Mouse (Mus musculus) stomach, postnatal 0 days (tissue): ENCODE measurements around the gene Gm815. TPM values are rescaled to one million over a fixed set of nuclear protein-coding genes. Genes with fewer than 3 reads are reported as not detected.

ENCODE experiments used
- ATAC-seq: fragments of 200-750 bp; cut with Nextera tagmentation; 2 replicates; pipeline ENCODE4 v1.8.0; 2017; ENCODE audit not compliant: low FRiP score, low TSS enrichment
- DNase-seq: peaks from one replicate; pipeline ENCODE4 v3.0.0-alpha.2; 2016; ENCODE audit warnings: low spot score
- H3K27ac ChIP-seq: fragments of 300-500 bp; sonication (generic); replicated peaks from 2 replicates; pipeline ENCODE4 v1.5.1; 2014; ENCODE audit warnings: mild to moderate bottlenecking, control low read depth
- H3K27me3 ChIP-seq: fragments of 300-500 bp; sonication (generic); 2 replicates; pipeline ENCODE4 v1.6.1; 2014; ENCODE audit warnings: low read length; ENCODE audit not compliant: control insufficient read depth, insufficient read depth
- H3K36me3 ChIP-seq: fragments of 300-500 bp; sonication (generic); 2 replicates; pipeline ENCODE4 v1.6.1; 2014; ENCODE audit warnings: low read length, mixed read lengths; ENCODE audit not compliant: control insufficient read depth, insufficient read depth
- H3K4me1 ChIP-seq: fragments of 300-500 bp; sonication (generic); replicated peaks from 2 replicates; pipeline ENCODE4 v1.6.1; 2014; ENCODE audit warnings: antibody characterized with exemption; ENCODE audit not compliant: control insufficient read depth, insufficient read depth
- H3K4me2 ChIP-seq: fragments of 300-500 bp; sonication (generic); replicated peaks from 2 replicates; pipeline ENCODE4 v1.6.1; 2014; ENCODE audit warnings: low read depth, mild to moderate bottlenecking, control low read depth, moderate library complexity
- H3K4me3 ChIP-seq: fragments of 300-500 bp; sonication (generic); 2 replicates; pipeline ENCODE4 v1.5.1; 2014; ENCODE audit warnings: low read depth, low read length, control low read depth
- H3K9ac ChIP-seq: fragments of 300-500 bp; sonication (generic); 2 replicates; pipeline ENCODE4 v1.6.1; 2014; ENCODE audit warnings: mild to moderate bottlenecking, low read length, control low read depth, mixed read lengths
- H3K9me3 ChIP-seq: fragments of 300-500 bp; sonication (generic); 2 replicates; pipeline ENCODE4 v1.6.1; 2016; ENCODE audit warnings: low read length; ENCODE audit not compliant: control insufficient read depth
- CTCF ChIP-seq: IDR thresholded peaks from 2 replicates; pipeline ENCODE4 v1.5.1; 2016; ENCODE audit warnings: antibody characterized with exemption, low read depth, mild to moderate bottlenecking, moderate library complexity
- EP300 ChIP-seq: optimal IDR thresholded peaks from 2 replicates; pipeline ENCODE3; 2016; ENCODE audit warnings: antibody characterized with exemption
- WGBS: fragments of 180-500 bp; shearing (Covaris S2); extraction: QIAGEN DNeasy Blood & Tissue Kit; methylation state at CpG from one replicate; pipeline ENCODE4 v1.1.7; 2014; 5-methylcytosine and 5-hydroxymethylcytosine counted together
- polyA plus RNA-seq: library from polyadenylated mRNA; unstranded; fragments of >200 nt; fragmentation: Nextera tagmentation; extraction: Ambion mirVana; gene quantifications from 2 replicates; pipeline ENCODE4 v1.2.1, GENCODE M21; 2015

The Gm815 gene
- polyA plus RNA-seq, 1 experiment from 2014 or later = not detected

DNA sequence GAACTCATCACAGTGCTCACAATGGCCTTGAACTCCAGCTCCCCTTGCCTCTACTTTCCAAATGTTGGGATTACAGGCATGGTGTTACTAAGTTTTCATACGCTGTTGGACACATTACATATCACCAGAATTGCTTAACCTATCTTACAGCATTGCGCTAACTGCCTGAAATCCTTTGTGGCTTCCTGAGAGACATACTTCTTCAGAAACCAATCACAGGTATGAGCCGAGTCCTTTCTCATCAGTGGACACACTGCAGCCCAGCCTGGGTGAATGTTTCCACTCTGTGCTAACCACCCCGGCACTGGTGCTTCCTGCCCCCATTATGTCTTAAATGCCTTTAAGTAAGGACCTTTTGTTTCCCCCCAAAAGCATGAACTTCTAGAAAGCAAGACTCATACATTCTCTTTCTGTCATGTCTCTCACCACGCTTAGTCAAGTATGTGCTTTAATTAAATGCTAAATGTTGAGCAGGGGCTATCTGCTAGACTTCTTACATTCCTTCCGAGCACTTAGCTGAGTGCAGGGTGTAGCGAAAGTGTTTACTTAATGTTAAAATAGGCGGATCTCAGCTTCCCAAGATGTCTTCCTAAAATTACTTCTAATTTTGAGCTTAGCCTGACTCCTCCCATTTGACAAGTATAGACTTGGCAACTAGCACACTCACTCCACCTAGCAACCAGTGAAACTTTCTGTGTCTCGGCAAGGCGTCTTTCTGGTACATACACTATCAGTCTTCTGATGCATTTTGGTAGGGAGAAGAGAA, 34.5 kb upstream of the Gm815 start:
- H3K4me3 ChIP-seq = no peak overlapping the region
- no peak overlapping the region for H3K9ac ChIP-seq
- DNase-seq = no peak
- ATAC-seq = peak; percentile 67; the same call in 1 of the 2 replicates
- peak overlapping the region; percentile 76 for H3K27ac ChIP-seq
- TF ChIP-seq EP300 = no peak
- no peaks in the 10 kb centered on the region for H3K9me3 ChIP-seq
- 45% methylated on average over 10 of the region's 10 CpGs for WGBS
- 0 out of 2 replicates have a peak, but pooled peaks cover 2% of the 10 kb centered on the region for H3K4me1 ChIP-seq
- H3K4me2 ChIP-seq = no peak overlapping the region; the same call in 1 of the 2 replicates
- no peaks in the 10 kb centered on the region for H3K27me3 ChIP-seq
- no peaks in the 10 kb centered on the region for H3K36me3 ChIP-seq

DNA sequence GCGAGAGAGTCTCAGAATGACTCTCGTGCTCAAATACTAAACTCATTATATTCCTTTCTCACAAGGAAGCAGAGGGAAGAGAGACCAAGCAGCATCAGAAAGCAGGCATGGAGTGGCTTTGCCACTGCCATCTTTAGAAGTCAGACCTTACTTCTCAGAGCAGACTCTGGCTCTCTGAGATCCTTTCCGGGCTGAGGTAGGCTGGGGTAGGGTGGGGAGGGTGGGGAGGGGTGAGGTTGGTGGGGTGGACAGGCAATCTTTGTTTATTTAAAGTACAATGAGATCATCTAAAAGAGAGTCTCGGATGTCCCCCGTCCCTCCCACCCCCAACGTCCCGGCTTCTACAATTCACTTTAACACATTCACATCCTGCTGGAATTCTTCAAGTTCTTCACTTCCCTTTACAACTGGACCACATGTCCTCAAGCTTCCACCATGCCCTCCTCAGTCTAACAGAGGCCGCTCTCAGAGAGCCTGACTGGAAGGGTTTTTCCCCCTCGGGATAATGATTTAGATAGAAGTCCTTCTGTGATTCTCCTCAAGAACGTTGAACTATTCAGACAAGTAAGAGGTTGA, 33.3 kb upstream of the Gm815 start:
- no peak for DNase-seq
- WGBS = 38% methylated on average over 10 of the region's 10 CpGs
- H3K27ac ChIP-seq = peak overlapping the region; percentile 35; the same call in 1 of the 2 replicates

GRCm38 (mm10) chr19:26853701-26854282, 31.9 kb upstream of the Gm815 start:
- DNase-seq (no peak), ATAC-seq (peak; percentile 73)
- H3K4me3 ChIP-seq = no peak overlapping the region
- no peak overlapping the region for H3K27ac ChIP-seq
- TF ChIP-seq CTCF (no peak), EP300 (no peak)
- 40% methylated on average over 8 of the region's 8 CpGs for WGBS
- H3K9ac ChIP-seq = no peak overlapping the region
- H3K27me3 ChIP-seq = no peaks in the 10 kb centered on the region
- 0 out of 2 replicates have a peak, but pooled peaks cover 2% of the 10 kb centered on the region for H3K4me1 ChIP-seq
- no peaks in the 10 kb centered on the region for H3K9me3 ChIP-seq
- H3K36me3 ChIP-seq = no peaks in the 10 kb centered on the region
- H3K4me2 ChIP-seq = no peak overlapping the region

More for the DNA sequence above, 33.3 kb upstream of the Gm815 start:
- Histone ChIP-seq H3K4me1 (0 out of 2 replicates have a peak, but pooled peaks cover 2% of the 10 kb centered on the region), H3K9me3 (no peaks in the 10 kb centered on the region), H3K9ac (no peak overlapping the region), H3K4me2 (no peak overlapping the region), H3K4me3 (no peak overlapping the region), H3K36me3 (no peaks in the 10 kb centered on the region), H3K27me3 (no peaks in the 10 kb centered on the region)
- TF ChIP-seq CTCF (no peak), EP300 (no peak)
- ATAC-seq = no peak

- H3K9me3 ChIP-seq = no peaks in the 10 kb centered on the region
- H3K36me3 ChIP-seq = no peaks in the 10 kb centered on the region
- no peak for DNase-seq
- 0 out of 2 replicates have a peak, but pooled peaks cover 2% of the 10 kb centered on the region for H3K4me1 ChIP-seq
- no peak overlapping the region for H3K4me3 ChIP-seq
- no peak overlapping the region for H3K9ac ChIP-seq
- TF ChIP-seq CTCF (no peak), EP300 (no peak)
- H3K27me3 ChIP-seq = no peaks in the 10 kb centered on the region
- no peak overlapping the region for H3K27ac ChIP-seq
- ATAC-seq = no peak
- H3K4me2 ChIP-seq = no peak overlapping the region
- 86% methylated on average over 4 of the region's 4 CpGs for WGBS
Observed at GRCm38 (mm10) chr19:26854661-26855060, 31.0 kb upstream of the Gm815 start.

- H3K4me3 ChIP-seq = no peak overlapping the region
- DNase-seq = no peak
- TF ChIP-seq CTCF (no peak), EP300 (no peak)
- no peak overlapping the region for H3K27ac ChIP-seq
- H3K9ac ChIP-seq = no peak overlapping the region
- no peak for ATAC-seq
- H3K4me2 ChIP-seq = no peak overlapping the region
- WGBS = 69% methylated on average over 7 of the region's 7 CpGs
- no peaks in the 10 kb centered on the region for H3K36me3 ChIP-seq
- no peaks in the 10 kb centered on the region for H3K9me3 ChIP-seq
- H3K27me3 ChIP-seq = no peaks in the 10 kb centered on the region
- 0 out of 2 replicates have a peak, but pooled peaks cover 2% of the 10 kb centered on the region for H3K4me1 ChIP-seq
Observed at GRCm38 (mm10) chr19:26855152-26855551, 30.5 kb upstream of the Gm815 start.
